Mouse (Mus musculus) lung, adult 2 months (tissue): ENCODE measurements around the gene Foxp1. TPM values are rescaled to one million over a fixed set of nuclear protein-coding genes. Genes with fewer than 3 reads are reported as not detected.

ENCODE experiments used
- DNase-seq: peaks from one replicate; pipeline ENCODE4 v3.0.0; 2022
- H3K4me1 ChIP-seq: fragments of 200-500 bp; 2 replicates; pipeline ENCODE4 v1.6.1; 2011; ENCODE audit warnings: low read length; ENCODE audit not compliant: control insufficient read depth, insufficient read depth
- H3K4me3 ChIP-seq: fragments of 200-500 bp; replicated peaks from 2 replicates; pipeline ENCODE3; 2011; ENCODE audit warnings: low read depth, mild to moderate bottlenecking, control low read depth, low read length; ENCODE audit errors: extremely low read depth
- CTCF ChIP-seq: fragments of 200-500 bp; IDR thresholded peaks from 2 replicates; pipeline ENCODE4 v1.5.1; 2011; ENCODE audit warnings: mild to moderate bottlenecking, low read length, control low read depth; ENCODE audit not compliant: insufficient read depth
- POLR2A ChIP-seq: fragments of 200-500 bp; IDR thresholded peaks from 2 replicates; pipeline ENCODE4 v1.6.1; 2011; ENCODE audit warnings: low read depth, mild to moderate bottlenecking, control low read depth, low read length, borderline replicate concordance; ENCODE audit errors: extremely low read depth
- WGBS: fragments of 180-500 bp; shearing (Covaris S2); methylation state at CpG from one replicate; pipeline ENCODE4 v1.1.7; 2018; 5-methylcytosine and 5-hydroxymethylcytosine counted together
- polyA plus RNA-seq: library from polyadenylated mRNA; depleted of rRNA; stranded (reverse); fragments of >200 nt; gene quantifications from 2 replicates; pipeline ENCODE4 v1.2.3, GENCODE M21; 2012

Foxp1 gene
- polyA plus RNA-seq, 1 experiment = 135 TPM

DNA sequence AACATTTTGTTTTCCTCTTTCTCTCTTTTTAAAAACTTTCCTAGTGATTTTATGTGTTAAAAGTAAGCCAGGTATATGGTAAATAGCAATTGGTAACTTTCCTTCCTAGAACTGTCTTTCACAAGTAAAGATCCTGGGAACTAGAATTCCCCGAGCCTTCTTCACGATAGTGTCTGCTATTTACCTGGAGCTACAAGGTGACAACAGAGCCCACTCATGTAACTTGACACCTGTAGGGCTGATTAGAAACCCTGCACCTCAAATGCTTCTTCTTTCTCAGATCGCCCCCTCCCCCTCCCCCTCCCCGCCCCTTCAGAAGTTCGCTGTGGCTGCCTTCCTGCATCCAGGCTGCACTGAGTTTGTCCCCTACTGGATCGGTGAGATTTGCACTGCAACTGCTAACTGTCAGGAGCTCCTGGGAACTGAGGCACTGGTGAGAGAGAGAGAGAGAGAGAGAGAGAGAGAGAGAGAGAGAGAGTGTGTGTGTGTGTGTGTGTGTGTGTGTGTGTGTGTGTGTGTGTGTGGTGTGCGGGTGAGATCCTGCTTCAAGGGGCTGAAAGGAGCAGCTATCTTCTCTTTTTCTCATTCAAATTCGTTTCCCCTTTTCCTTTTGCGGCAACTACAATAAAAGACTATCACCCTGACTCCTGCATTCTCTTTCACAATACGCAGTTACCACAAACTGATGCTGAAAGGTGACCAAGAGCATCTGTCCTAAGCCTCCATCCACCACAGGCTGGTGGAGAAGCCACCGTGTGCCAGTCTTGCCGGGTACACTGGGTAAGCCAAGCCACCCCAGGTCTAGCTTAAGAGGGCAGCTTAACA lies 259.2 kb downstream of the Foxp1 start:
- TF ChIP-seq POLR2A (no peak), CTCF (no peak)

DNA sequence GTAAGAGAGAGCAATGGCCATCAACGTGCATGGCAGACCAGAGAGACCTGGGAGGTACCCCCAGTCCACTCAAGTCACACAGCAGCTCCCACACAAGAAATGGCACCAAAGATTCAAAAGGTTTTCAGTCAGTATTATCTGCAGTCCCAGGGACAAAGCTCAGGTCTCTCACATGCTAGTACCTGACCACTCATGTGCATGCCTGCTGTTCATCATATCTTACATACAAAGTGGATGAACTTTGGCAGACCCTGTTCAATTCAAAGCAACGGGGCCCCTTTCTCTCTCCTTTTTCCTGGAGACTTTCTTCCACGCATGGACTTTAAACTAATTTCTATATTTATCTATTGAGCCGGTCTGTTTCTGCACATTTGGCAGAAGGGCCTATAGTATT lies 260.8 kb downstream of the Foxp1 start:
- Histone ChIP-seq H3K4me3 (no peak overlapping the region), H3K4me1 (peaks cover 17% of the 10 kb centered on the region)
- 75% methylated on average over 4 of the region's 4 CpGs for WGBS
- no peak for TF ChIP-seq CTCF
- no peak for TF ChIP-seq POLR2A
- DNase-seq = no peak

More for the DNA sequence above, 259.2 kb downstream of the Foxp1 start:
- no peak for DNase-seq
- Histone ChIP-seq H3K4me3 (peak overlapping the region; percentile 30), H3K4me1 (peaks cover 17% of the 10 kb centered on the region)
- 43% methylated on average over 12 of the region's 12 CpGs for WGBS

DNA sequence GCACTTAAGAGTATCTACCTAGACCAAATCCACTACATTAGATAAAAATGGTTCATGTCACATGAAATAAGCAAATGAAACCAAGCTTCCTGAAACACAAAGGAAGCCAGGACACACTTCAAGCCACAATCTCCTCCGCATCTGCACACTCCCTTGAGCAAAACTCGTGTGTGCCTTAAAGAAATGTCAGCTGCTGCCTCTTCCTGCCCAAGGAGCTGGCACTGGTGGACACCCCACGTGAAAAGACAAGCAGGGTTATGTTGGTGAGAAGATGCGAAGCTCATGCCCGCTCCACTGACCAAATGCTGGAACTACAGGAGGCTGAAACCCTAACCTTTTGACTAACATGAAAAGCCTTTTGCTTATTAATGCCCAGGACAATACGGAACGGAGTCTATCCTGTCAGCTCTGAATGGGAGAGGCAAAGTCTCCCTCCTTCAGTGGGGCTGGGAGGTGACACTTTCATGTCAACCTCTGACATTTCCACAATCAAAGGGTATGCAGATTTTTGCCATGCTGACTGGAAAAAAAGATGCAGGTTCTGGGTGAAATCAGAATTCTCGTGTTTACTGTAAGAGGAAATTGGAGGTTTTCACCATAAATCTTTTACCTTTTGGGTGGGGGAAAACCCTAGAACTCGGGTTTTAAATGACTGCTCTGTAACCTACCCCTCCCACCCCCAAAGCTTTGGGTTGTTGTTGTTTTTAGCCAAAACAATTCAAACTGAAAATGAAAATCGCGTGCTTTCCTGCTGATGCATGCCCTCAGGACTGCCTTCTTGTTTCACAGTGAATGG lies 261.4 kb downstream of the Foxp1 start:
- TF ChIP-seq CTCF (no peak), POLR2A (no peak)
- WGBS = 48% methylated on average over 11 of the region's 11 CpGs
- H3K4me3 ChIP-seq = peak overlapping the region; percentile 24
- DNase-seq = no peak
- peaks cover 17% of the 10 kb centered on the region for H3K4me1 ChIP-seq

DNA sequence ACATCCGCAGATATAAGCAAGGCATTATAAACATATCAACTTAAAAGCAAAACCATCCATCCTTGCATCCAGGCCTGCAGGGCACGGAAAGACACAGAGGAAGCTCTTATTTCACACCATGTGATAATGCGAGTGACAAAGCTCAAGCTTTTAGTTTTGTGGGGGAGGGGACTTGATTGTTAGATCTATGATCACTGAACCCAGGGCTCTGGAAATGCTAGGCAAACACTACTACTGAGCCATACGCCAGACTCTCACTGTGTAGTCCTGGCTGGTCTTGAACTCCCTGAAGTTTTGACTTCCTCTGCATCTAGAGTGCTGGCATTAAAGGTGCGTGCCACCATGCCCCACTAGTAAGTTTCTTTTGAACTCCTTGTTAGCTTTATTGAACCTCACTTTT lies 264.2 kb downstream of the Foxp1 start:
- no peak for TF ChIP-seq CTCF
- no peak for TF ChIP-seq POLR2A
- Histone ChIP-seq H3K4me1 (peaks cover 2% of the 10 kb centered on the region), H3K4me3 (no peak overlapping the region)
- 71% methylated on average over 5 of the region's 5 CpGs for WGBS
- no peak for DNase-seq

DNA sequence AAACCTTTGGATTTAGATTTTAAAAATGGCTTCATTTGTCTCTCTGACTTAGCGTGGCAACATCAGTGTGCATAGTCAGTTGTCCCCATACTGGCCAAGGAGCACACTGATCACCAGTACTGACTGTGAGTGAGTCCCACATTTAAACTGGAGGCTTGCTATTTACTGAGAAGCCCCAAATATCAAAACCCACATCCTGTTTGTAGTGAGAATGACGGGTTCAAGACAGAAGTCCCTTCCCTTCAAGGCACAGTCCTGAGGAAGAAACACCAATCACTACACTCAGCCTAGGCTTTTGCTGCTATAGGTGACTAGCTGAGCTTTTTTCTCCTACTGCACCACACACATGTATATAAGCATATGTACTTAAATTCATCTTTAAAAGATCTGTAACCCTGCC lies 264.8 kb downstream of the Foxp1 start:
- no peak for DNase-seq
- H3K4me3 ChIP-seq = no peak overlapping the region
- H3K4me1 ChIP-seq = peaks cover 4% of the 10 kb centered on the region
- WGBS = 74% methylated on average over 2 of the region's 2 CpGs
- TF ChIP-seq CTCF (no peak), POLR2A (no peak)

DNA sequence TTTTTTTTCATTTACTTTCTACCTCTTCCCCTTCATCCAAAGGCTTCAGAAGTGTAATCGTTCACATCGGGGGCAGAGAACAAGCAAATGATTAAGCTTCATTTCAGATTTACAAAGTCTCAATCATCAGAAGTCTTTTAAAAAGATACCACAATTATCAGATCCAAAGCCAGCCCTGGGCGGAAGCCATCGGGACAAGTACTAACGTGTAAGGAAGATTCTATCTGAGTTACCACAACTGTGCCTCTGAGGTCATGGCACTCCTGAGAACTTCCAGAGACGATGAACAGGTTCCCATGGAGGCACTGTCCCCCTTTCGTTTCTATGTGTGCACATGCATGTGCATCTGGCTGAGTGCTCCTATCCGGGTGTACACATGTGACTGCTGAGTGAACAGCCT lies 269.2 kb downstream of the Foxp1 start:
- Histone ChIP-seq H3K4me1 (peaks cover 2% of the 10 kb centered on the region), H3K4me3 (no peak overlapping the region)
- WGBS = 73% methylated on average over 8 of the region's 8 CpGs
- TF ChIP-seq POLR2A (no peak), CTCF (no peak)
- no peak for DNase-seq

DNA sequence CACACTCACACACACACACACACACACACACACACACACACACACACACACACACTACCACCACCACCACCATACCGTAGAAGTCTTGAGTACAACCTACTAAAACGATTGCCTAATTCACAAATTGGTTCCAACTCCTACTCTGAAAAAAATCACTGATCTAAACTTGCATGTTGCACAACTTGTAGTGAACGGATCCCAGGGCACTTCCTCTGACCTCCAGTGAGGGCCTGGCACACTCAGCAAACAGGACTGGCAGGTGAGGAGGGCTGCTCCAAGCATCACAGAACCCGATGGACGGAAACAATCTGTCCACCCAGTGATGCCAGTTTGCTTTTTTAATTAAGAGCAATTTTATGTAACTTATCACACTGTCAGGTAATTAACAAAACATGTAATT lies 269.7 kb downstream of the Foxp1 start:
- no peak overlapping the region for H3K4me3 ChIP-seq
- WGBS = 53% methylated on average over 5 of the region's 5 CpGs
- TF ChIP-seq CTCF (no peak), POLR2A (no peak)
- H3K4me1 ChIP-seq = peaks cover 2% of the 10 kb centered on the region; the same call in 1 of the 2 replicates
- no peak for DNase-seq

DNA sequence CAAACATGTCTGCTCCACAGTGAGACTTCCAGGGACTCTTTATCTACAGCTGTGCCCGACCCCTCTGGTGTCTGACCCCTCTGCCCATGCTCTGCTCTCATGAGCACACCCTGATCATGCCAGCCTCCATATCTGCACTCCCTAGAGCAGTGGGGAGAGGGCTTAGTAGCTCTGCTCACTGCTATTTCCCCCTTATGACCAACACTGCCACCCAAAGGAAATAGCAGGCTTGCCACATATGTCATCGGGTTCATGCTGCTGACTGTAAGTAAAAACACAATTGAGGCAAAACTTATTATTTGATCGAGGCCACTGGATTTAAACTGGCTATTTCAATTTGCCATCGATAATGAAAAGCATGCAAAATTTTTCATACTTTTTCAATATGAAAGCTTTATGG lies 270.6 kb downstream of the Foxp1 start:
- no peak for DNase-seq
- 83% methylated on average over 4 of the region's 4 CpGs for WGBS
- Histone ChIP-seq H3K4me3 (no peak overlapping the region), H3K4me1 (peaks cover 2% of the 10 kb centered on the region; the same call in 1 of the 2 replicates)
- TF ChIP-seq POLR2A = no peak
- no peak for TF ChIP-seq CTCF

DNA sequence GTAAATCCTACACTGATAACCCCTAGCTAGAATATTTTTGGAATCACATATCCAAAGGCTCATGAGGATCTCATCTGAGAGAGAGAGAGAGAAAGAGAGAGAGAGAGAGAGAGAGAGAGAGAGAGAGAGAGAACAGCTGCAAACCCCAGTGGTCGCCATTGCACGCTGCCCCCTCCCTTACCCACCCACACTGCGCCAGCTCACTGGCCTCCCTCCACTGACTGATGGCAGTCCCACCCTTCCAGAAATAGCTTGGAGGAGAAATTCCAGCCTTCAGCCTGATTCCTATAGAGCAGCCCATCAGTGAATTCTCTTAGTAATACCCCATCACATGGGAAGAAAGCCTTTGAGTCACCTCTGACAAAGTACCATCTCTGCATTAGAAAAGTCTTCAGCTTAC lies 271.3 kb downstream of the Foxp1 start:
- 91% methylated on average over 3 of the region's 3 CpGs for WGBS
- TF ChIP-seq POLR2A = no peak
- no peak for TF ChIP-seq CTCF
- no peak for DNase-seq
- H3K4me3 ChIP-seq = no peak overlapping the region
- H3K4me1 ChIP-seq = peaks cover 2% of the 10 kb centered on the region; the same call in 1 of the 2 replicates

DNA sequence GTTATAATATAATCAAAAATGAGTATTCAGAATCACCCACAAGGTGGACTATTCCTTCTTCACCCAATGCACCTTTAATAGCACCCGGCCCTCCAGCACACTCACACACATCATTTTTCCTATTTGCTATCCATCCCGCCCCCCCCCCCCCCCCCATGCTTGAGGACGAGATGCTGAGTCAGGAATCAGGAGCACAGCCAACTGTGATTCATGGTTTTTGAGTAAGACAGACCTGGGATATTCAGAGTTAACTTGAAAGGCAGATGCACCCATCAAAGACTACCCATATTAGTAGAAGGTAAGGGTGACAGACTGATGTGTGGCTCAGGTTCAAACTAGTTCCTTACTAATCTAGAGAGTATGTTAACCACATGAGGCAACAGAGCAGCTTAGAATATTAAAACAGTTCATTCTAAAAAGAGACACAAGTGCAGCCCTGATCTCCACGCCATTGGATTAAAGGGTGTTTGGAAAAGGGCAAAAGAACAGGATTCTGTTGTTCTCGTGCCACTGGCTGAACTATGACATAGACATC lies 273.0 kb downstream of the Foxp1 start:
- TF ChIP-seq POLR2A (no peak), CTCF (no peak)
- Histone ChIP-seq H3K4me3 (no peak overlapping the region), H3K4me1 (peaks cover 2% of the 10 kb centered on the region; the same call in 1 of the 2 replicates)
- DNase-seq = no peak
- 86% methylated on average over 5 of the region's 5 CpGs for WGBS
